Mouse (Mus musculus): Measurements from ENCODE around the gene Kcns3. TPM values are rescaled to one million over a fixed set of nuclear protein-coding genes. Genes with fewer than 3 reads are reported as not detected.

Gene Kcns3
- polyA plus RNA-seq, 2 experiments: 2.6 to 3.6 TPM

- H3K9ac ChIP-seq (ENCODE audit: low read depth, low read length, severe bottlenecking): no peak overlapping the region
- H3K36me3 ChIP-seq (ENCODE audit: control insufficient read depth, insufficient read depth, low read length): no peaks in the 10 kb centered on the region
- DNase-seq (ENCODE audit: low spot score): no peak
- no peak for TF ChIP-seq POLR2A (IDR thresholded peaks at IDR 0.05; ENCODE audit: borderline replicate concordance, extremely low read depth, insufficient read depth, insufficient read length)
- H3K4me2 ChIP-seq (replicated peaks; ENCODE audit: low read depth, low read length, severe bottlenecking): no peak overlapping the region
- no peak overlapping the region for H3K27ac ChIP-seq (replicated peaks; ENCODE audit: low read depth, low read length)
- no peak overlapping the region for H3K4me3 ChIP-seq (replicated peaks; ENCODE audit: low read length)
- H3K9me3 ChIP-seq (ENCODE audit: control insufficient read depth, low read length): no peaks in the 10 kb centered on the region
- no peak for ATAC-seq (ENCODE audit: low FRiP score, low read depth)
- WGBS: 79% methylated on average over 1 of the region's 1 CpGs
- H3K4me1 ChIP-seq (ENCODE audit: control insufficient read depth, insufficient read depth, low read length): no peaks in the 10 kb centered on the region
- no peaks in the 10 kb centered on the region for H3K27me3 ChIP-seq (ENCODE audit: control insufficient read depth, insufficient read depth, low read length)
Measured at GRCm38 (mm10) chr12:11195031-11195430, 44.2 kb upstream of the Kcns3 start.

- no peak overlapping the region for H3K4me3 ChIP-seq (replicated peaks; ENCODE audit: low read length)
- no peak overlapping the region for H3K27ac ChIP-seq (replicated peaks; ENCODE audit: low read depth, low read length)
- no peak overlapping the region for H3K9ac ChIP-seq (ENCODE audit: low read depth, low read length, severe bottlenecking)
- 0 out of 2 replicates have a peak, but pooled peaks cover 2% of the 10 kb centered on the region for H3K4me1 ChIP-seq (ENCODE audit: control insufficient read depth, insufficient read depth, low read length)
- DNase-seq (ENCODE audit: low spot score) (peak; percentile 96), ATAC-seq (ENCODE audit: low FRiP score, low read depth) (peak; percentile 88)
- WGBS: 22% methylated on average over 11 of the region's 11 CpGs
- TF ChIP-seq POLR2A (IDR thresholded peaks at IDR 0.05; ENCODE audit: borderline replicate concordance, extremely low read depth, insufficient read depth, insufficient read length): no peak
- no peak overlapping the region for H3K4me2 ChIP-seq (replicated peaks; ENCODE audit: low read depth, low read length, severe bottlenecking)
- no peaks in the 10 kb centered on the region for H3K27me3 ChIP-seq (ENCODE audit: control insufficient read depth, insufficient read depth, low read length)
- H3K36me3 ChIP-seq (ENCODE audit: control insufficient read depth, insufficient read depth, low read length): no peaks in the 10 kb centered on the region
- H3K9me3 ChIP-seq (ENCODE audit: control insufficient read depth, low read length): no peaks in the 10 kb centered on the region
Measured at GRCm38 (mm10) chr12:11178486-11179154, 27.8 kb upstream of the Kcns3 start.

GRCm38 (mm10) chr12:11177408-11178394 is 26.8 kb upstream of the Kcns3 start:
- no peak overlapping the region for H3K4me2 ChIP-seq (replicated peaks; ENCODE audit: low read depth, low read length, severe bottlenecking)
- DNase-seq (ENCODE audit: low spot score) (no peak), ATAC-seq (ENCODE audit: low FRiP score, low read depth) (no peak)
- H3K36me3 ChIP-seq (ENCODE audit: control insufficient read depth, insufficient read depth, low read length): no peaks in the 10 kb centered on the region
- 31% methylated on average over 5 of the region's 5 CpGs for WGBS
- no peak overlapping the region for H3K27ac ChIP-seq (replicated peaks; ENCODE audit: low read depth, low read length)
- no peaks in the 10 kb centered on the region for H3K27me3 ChIP-seq (ENCODE audit: control insufficient read depth, insufficient read depth, low read length)
- no peak for TF ChIP-seq POLR2A (IDR thresholded peaks at IDR 0.05; ENCODE audit: borderline replicate concordance, extremely low read depth, insufficient read depth, insufficient read length)
- H3K4me1 ChIP-seq (ENCODE audit: control insufficient read depth, insufficient read depth, low read length): 0 out of 2 replicates have a peak, but pooled peaks cover 2% of the 10 kb centered on the region
- no peak overlapping the region for H3K4me3 ChIP-seq (replicated peaks; ENCODE audit: low read length)
- no peak overlapping the region for H3K9ac ChIP-seq (ENCODE audit: low read depth, low read length, severe bottlenecking)
- no peaks in the 10 kb centered on the region for H3K9me3 ChIP-seq (ENCODE audit: control insufficient read depth, low read length)

GRCm38 (mm10) chr12:11158670-11159069 is 7.8 kb upstream of the Kcns3 start:
- H3K9me3 ChIP-seq (ENCODE audit: control insufficient read depth, low read length): no peaks in the 10 kb centered on the region
- H3K36me3 ChIP-seq (ENCODE audit: control insufficient read depth, insufficient read depth, low read length): no peaks in the 10 kb centered on the region
- H3K4me2 ChIP-seq (replicated peaks; ENCODE audit: low read depth, low read length, severe bottlenecking): no peak overlapping the region
- no peak overlapping the region for H3K27ac ChIP-seq (replicated peaks; ENCODE audit: low read depth, low read length)
- no peak for TF ChIP-seq POLR2A (IDR thresholded peaks at IDR 0.05; ENCODE audit: borderline replicate concordance, extremely low read depth, insufficient read depth, insufficient read length)
- 87% methylated on average over 3 of the region's 3 CpGs for WGBS
- H3K4me1 ChIP-seq (ENCODE audit: control insufficient read depth, insufficient read depth, low read length): no peaks in the 10 kb centered on the region
- no peaks in the 10 kb centered on the region for H3K27me3 ChIP-seq (ENCODE audit: control insufficient read depth, insufficient read depth, low read length)
- ATAC-seq (ENCODE audit: low FRiP score, low read depth) (no peak), DNase-seq (ENCODE audit: low spot score) (no peak)
- H3K9ac ChIP-seq (ENCODE audit: low read depth, low read length, severe bottlenecking): no peak overlapping the region
- no peak overlapping the region for H3K4me3 ChIP-seq (replicated peaks; ENCODE audit: low read length)

GRCm38 (mm10) chr12:11155123-11155522 is 4.3 kb upstream of the Kcns3 start:
- no peaks in the 10 kb centered on the region for H3K9me3 ChIP-seq (ENCODE audit: control insufficient read depth, low read length)
- no peak for TF ChIP-seq POLR2A (IDR thresholded peaks at IDR 0.05; ENCODE audit: borderline replicate concordance, extremely low read depth, insufficient read depth, insufficient read length)
- H3K4me1 ChIP-seq (ENCODE audit: control insufficient read depth, insufficient read depth, low read length): 0 out of 2 replicates have a peak, but pooled peaks cover 3% of the 10 kb centered on the region
- no peaks in the 10 kb centered on the region for H3K36me3 ChIP-seq (ENCODE audit: control insufficient read depth, insufficient read depth, low read length)
- DNase-seq (ENCODE audit: low spot score) (no peak), ATAC-seq (ENCODE audit: low FRiP score, low read depth) (no peak)
- no peak overlapping the region for H3K27ac ChIP-seq (replicated peaks; ENCODE audit: low read depth, low read length)
- H3K9ac ChIP-seq (ENCODE audit: low read depth, low read length, severe bottlenecking): no peak overlapping the region
- H3K4me2 ChIP-seq (replicated peaks; ENCODE audit: low read depth, low read length, severe bottlenecking): no peak overlapping the region
- 78% methylated on average over 1 of the region's 1 CpGs for WGBS
- peaks cover 30% of the 10 kb centered on the region for H3K27me3 ChIP-seq (ENCODE audit: control insufficient read depth, insufficient read depth, low read length)
- H3K4me3 ChIP-seq (replicated peaks; ENCODE audit: low read length): no peak overlapping the region

Measured in limb, embryonic 14.5 days (tissue).